Mouse (Mus musculus): ENCODE measurements around the gene Srxn1.

DNA sequence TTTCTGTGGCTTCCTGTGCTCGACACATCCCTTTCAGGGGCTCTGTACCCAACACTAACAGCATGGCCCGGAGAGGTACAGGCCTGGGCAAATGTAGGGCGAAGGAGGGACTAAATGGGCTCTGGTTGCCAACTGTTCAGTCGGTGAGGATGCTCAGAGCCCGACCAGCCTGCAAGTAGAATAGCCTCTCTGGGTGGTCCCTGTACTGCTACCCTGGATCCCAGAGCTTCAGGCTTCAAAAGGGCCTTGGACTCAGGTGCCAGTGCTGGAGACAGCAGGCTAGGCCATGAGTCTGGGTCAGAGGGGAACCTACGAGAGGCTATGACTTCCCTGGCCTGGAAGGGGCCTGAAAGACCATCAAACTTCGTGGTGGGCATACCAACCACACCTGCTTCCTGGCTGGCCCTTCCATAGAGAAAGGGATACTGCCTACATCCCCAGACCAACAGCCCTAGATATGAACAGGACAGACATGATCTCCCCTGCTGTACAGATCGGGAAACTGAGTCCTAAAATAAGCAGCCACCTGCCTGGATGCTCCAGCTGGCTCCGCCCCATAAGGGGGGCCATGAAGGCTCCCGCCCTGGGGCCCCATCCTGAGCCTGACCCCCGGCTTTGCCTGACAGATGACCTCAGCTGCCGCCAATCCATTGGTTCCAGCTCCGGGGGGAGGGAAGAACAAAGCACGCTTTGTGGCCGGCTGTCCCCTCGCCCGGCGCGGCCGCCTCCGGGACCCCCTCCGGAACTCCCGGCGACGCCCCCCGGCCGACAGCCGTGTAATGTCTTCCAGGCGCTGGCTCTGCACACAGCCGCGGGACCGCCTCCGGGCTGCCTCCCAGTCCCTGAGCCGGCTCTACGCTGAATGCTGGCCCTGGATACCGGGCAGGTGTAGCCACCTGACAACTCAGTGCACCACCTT, 9.0 kb downstream of the Srxn1 start:
- TF ChIP-seq CTCF (IDR thresholded peaks at IDR 0.05; ENCODE audit: low read depth) (no peak), EP300 (optimal IDR thresholded peaks at IDR 0.05) (no peak)
